Mouse (Mus musculus): ENCODE measurements around the gene Tatdn3. TPM values are rescaled to one million over a fixed set of nuclear protein-coding genes. Genes with fewer than 3 reads are reported as not detected.
"Not testable (repeated sequence)": the region's sequence is repeated elsewhere in the genome, so short reads cannot be mapped to it uniquely, and the experiment has no call there.

Gene Tatdn3
- total RNA-seq, 1 experiment from 2014 or later = 21.8 TPM

DNA sequence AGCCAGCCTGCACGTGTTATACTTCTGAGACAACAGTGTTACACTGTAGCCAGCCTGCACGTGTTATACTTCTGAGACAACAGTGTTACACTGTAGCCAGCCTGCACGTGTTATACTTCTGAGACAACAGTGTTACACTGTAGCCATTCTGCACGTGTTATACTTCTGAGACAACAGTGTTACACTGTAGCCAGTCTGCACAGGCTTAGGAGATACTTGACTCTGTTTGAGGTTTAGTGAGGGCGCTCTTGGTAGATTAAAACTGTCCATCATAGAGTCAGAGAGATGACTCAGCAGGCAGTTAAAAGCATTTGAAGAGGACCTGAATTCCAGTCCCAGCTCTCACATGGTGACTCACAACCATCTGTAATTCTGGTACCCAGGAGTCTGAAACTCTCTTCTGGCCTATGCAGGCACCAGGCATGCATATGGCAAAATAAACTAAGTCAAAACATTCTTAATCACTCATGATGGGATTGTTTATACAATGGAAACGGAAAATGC is 31.8 kb downstream of the Tatdn3 start:
- DNase-seq = not testable (repeated sequence)

DNA sequence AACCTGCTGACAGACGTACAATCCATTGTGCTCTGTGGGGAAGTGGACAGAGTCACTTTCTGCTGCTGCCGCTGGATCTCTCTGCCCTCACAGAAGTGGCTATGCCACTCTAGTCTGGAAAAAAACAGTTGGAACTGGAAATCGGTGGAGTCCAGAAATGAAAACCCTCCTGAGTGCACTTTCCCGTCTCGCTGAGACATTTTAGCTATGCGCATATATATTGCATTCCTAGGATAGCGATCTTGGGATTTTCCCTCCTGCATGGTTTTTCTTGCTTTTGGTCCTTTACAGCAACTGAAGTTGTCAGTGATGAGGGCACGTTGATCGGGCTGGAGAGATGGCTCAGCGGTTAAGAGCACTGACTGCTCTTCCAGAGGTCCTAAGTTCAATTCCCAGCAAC is 32.5 kb downstream of the Tatdn3 start:
- DNase-seq = no peak

DNA sequence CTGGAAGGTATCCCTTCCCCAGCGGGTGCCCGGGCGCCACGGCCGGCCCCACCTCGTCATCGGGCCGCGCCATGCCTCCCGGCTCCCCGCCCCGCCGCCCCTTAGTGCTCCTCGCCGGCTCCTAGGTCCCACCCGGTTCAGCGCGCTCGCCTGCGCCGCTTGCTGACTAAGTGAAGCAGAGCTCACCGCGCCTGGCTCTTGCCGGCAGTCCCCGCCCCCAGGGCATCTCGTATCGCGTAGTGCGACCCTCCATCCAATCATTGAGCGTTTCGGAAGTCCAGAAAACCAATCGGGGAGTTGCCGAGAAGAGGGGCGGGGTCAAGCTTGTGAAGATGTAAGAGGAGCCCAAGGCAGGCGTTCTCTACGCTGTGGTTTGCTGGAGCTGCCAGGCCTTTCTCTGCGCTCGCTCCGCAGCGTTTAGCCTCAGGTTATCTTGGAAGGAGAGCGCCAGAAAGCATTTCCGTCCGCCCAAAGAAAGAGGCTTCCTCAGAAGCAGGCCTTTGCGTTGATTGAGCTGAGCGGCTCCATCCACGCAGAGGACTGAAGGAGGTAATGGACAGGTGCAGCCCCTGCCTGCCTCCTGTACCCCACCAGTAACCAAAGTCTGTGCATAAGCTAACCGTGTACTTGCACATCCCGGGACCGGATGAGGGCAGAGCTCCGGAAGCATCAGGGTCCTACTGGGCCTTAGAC is 36.6 kb downstream of the Tatdn3 start, which contains the start of gene Flvcr1:
Gene Flvcr1 (minus strand): TSS at position 138 of the 693 bp plus-strand sequence.
- peak; percentile 99 for DNase-seq

DNA sequence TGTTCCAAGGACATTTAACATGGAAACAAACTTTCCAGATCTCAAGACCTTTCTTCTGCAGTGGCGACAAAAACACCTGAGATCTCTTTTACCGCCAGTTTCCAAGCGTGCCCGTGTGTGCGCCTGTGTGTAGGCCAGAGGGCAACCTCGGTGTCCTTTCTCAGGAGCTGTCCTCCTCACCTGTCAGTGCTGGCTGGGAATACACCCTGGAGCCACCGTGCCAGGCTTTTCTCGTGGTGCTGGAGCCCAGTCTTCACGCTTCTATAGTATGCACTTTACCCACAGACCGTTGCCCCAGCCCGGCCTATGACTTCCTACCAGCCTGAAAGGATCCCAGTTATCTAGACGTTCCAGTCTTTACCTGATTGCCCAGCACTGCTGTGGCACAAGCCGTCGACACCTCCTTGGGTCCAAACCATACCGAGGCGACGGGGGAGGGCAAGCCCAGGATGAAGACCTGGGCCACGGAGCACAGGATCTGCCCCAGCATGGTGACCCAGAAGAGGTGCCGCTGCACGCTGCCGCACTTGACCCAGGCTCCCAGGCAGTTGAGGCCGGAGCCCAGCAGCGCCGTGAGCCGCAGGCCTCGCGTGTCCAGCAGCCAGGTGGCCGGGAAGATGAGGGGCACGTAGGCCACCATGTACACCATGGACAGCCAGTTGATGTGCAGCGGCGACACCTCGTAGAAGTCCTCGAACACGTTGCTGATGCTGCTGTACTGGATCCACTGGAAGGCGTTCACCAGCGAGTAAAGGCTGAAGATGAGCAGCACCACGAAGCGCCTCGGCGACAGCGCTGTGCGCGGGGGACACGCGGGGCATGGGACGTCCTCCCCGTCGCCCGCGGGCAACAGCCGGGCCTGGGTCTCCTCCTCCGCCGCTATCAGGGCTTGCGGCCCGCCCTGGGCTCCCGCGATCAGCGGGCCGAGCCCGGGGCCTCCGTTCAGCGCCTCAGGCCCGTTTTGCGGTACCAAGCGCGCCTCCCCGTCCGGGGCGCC is 37.4 kb downstream of the Tatdn3 start:
- peak; percentile 51 for DNase-seq

DNA sequence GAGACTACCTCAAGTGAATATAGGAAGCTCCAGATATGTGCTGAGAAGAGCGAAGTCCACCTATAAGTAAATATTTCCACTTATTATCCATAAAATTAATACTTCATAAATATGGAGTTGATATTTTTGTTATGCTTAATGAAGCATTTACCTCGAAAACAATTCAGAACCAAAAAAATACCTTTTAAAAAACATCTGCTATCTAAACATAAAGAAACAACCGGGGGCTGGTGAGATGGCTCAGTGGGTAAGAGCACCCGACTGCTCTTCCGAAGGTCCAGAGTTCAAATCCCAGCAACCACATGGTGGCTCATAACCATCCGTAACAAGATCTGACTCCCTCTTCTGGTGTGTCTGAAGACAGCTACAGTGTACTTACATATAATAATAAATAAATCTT is 38.9 kb downstream of the Tatdn3 start:
- DNase-seq = not testable (repeated sequence)

DNA sequence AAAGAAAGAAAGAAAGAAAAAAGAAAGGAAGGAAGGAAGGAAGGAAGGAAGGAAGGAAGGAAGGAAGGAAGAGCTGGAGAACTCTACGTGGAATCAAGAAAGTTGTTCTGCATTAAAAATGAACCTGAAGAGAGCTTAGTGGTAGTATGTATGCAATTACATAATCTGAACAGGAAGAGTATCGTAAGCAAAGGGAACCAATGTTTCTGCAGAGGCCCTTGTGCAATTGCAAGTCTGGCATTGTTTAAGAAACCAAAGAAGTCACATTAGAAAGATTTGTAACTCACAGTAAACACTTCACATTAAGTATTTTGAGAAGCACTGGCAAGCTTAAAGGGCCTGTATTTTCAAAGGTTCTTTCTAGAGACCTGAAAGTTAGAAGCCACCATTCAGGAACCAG is 39.6 kb downstream of the Tatdn3 start:
- DNase-seq = no peak

DNA sequence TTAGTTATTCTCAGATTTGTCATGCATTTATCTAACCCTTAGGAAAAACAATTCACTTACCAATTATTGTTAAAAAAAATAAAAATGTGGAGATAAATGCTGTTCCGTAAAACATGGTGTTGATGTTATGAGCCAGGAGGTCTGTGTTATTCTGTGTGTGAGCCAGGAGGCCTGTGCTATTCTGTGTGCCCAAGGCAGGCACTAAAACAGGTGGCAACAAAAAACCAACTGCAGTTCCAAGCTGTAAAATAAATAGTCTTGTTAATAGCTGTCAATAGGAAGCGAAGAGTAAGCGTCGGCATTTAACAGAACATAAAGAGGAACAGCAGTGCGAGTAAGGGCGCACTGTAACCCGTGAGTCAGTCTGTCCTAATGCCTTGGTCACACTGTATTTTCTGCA is 41.7 kb downstream of the Tatdn3 start:
- DNase-seq = no peak

DNA sequence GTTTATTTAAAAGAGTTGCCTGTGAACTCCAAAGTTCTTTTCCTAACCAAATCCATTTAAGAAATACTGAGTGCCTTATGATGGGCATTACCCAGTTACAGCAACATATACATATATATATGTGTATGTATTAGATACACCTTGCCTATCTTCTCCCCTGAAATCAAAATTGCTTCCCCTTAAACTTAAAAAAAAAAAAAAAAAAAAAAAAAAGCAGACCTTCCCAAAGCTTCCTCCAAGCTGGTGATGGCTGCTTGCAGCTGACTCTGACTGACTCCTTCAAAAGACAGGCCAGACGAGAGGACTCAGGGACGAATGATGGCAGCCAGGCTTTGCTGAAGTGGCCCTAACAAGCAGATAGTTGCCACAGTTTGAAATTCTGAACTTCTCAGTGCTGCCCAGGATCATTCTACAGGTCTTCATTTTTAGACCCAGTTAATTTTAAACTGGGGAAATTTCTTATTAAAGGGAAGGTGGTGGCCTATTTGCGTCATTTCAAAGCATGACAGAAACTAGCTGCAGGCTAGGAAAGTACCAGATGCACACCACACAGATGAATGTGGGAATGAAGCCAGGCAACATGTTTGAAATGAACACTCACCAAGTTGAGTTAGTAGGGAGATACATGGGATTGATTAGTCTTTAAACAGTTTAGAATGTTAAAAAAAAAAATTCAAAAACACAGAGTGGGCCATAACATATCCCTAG is 42.4 kb downstream of the Tatdn3 start:
- DNase-seq = no peak

DNA sequence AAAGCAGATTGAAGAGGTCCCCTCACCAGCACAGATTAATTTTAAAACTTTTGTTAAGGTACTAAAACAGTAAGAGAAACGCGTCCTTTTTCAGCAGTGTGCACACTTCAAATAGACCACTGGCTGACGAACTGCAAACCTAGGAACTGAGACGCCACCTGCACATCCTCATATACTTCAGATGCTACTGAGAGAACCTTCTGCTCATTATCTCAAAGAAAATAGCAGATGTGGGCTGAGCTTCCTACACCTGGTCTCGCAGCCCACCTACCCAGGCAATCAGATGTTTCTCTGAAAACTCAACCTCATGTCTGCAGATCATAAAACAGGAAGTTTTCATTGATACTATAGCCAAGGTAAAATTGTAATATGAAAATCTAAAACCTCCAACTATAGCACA is 42.9 kb downstream of the Tatdn3 start:
- DNase-seq = no peak

DNA sequence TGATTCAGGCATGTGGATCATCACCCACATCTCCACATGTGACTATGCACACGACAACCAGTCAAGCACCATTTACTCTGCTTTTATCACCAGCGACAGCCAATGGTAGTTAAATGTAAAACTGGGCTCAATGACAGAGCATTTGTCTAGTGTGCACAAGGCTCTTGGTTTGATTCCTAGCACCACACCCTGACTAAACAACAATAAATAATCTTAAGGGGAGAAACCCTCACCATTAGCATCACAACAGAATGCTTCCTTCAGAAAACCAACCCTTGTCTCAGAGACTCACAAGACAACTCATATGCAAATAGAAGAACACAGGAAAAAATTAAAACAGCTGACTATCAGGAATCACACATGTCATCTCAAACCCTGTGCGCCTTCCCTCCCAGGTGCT is 48.5 kb downstream of the Tatdn3 start:
- DNase-seq = no peak

DNA sequence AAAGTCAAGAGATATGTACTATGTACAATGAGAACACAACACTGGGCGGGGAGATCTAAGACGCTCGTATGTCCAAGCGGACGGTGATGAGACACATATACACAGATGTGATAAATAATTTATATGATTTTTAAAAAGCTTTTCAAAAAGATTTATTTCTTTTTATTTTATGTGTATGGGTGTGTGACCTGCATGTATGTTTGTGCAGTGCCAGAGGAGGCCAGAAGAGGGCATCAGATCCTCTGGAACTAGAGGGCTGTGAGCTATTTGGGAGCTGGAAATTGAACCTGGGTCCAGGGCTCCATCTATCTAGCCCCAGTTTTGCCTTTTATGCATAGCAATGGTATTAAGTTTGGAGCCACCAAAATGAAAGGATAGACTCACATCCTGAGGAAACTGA is 54.0 kb downstream of the Tatdn3 start:
- DNase-seq = no peak

DNA sequence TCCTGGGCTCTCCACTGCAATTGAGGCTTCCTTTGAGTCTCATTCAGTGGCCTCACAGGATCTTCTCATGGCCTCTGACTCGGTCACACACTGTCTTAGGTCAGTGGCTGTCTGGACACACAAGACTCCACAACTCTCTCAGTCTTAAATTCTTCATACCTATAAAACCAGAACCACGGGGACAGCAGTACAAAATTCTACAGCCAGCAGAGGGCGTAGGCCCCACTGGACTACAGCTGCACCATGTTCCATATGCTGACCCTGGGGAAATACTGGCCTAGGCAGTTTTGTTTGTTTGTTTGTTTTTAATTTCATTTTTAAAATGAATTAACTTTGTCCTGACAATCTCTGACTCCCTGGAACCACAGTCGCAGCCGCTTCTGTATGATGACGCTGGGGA is 60.5 kb downstream of the Tatdn3 start:
- peak; percentile 51 for DNase-seq

DNA sequence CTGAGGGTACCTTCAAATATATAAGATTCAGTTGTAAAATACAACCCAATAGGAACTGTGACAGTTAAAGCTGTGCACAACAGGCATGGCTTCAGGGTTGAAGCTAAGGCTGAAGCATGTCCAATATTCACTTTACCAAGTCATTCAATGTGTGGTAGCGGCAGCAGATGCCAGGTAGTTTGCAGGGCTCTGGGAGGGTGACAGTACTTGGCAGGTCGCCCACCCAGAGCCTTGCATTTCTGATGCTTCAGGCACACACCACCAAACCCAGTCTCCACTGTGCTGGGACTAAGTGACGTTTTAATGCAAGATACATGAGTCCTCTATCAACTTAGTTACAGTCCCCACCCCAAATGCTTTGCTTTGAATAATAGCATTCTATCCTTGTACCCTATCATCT is 62.0 kb downstream of the Tatdn3 start:
- no peak for DNase-seq

DNA sequence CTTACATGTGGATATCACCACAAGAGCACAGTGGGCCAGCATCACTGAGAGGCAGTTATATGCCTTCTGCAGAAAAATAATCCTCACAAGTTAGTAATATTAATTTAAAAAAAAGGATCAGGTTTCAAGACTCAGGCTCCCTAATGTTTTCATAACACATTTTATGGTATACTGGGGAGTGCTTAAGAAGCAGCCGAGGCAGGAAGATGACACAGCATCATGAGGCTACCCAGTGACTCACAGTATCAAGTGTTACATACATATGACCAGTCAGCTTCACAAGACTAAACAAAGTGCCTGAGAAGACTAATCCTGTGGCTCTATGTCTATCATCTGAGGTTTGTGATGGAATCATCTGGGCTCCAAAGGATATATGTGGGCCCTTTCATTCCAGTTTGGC is 64.7 kb downstream of the Tatdn3 start:
- DNase-seq = no peak

DNA sequence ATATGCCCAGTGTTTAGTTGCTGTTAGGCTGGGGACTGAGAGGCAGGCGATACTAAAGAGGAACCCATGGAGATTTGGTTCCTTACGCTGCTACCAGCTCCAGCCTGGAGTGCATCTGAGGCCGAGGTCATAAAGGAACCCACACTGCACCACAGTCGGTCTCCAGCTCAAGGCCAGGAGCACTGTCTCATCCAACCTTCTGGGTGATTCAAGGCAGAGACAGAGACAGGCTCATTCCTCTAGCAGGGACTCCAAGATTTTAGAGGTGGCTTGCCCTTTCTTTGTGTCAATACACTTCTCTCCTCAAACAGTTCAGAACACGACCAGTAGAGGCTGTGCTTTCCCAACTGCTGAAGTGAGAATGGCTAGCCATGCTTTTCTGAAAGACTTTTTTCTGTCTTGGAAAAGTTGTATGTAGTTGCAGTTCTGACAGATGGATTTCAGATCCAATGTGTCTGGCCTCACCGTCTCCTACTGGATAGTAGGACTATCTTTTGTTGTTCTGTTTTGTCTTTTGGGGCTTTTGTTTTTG is 66.3 kb downstream of the Tatdn3 start:
- DNase-seq = peak; percentile 14

Other genes with a start within 250 kb of the Tatdn3 start
- 23.8 and 27.9 TPM in 2 replicates for gene Rps6kc1, start 151.2 kb downstream of the Tatdn3 start, total RNA-seq (2021)
- 46.6 and 46.7 TPM in 2 replicates for gene Angel2, start 137.8 kb downstream of the Tatdn3 start, total RNA-seq (2021)
- 0.48 and 1.2 TPM in 2 replicates for gene Vash2, start 83.6 kb downstream of the Tatdn3 start, total RNA-seq (2021)
- 15.0 and 23.8 TPM in 2 replicates for gene Flvcr1, start 36.8 kb downstream of the Tatdn3 start, total RNA-seq (2021)
- not detected in 2 replicates for gene Spata45, start 26.3 kb downstream of the Tatdn3 start, total RNA-seq (2021)
- 2.2 and 3.4 TPM in 2 replicates for gene Nsl1, start 80 bp upstream of the Tatdn3 start, total RNA-seq (2021)
- 2.0 and 5.2 TPM in 2 replicates for gene Batf3, start 34.9 kb upstream of the Tatdn3 start, total RNA-seq (2021)
- not detected in 2 replicates for gene Fam71a, start 101.9 kb upstream of the Tatdn3 start, total RNA-seq (2021)
- 2.4 and 4.8 TPM in 2 replicates for gene Atf3, start 155.1 kb upstream of the Tatdn3 start, total RNA-seq (2021)